Mouse (Mus musculus): ENCODE measurements at regions not wholly inside any gene's neighbourhood (a gene's known extent, or its start where the extent isn't known, plus 50 kb on each side); places are given as distances from the start of the nearest gene placed in this dataset.

DNA sequence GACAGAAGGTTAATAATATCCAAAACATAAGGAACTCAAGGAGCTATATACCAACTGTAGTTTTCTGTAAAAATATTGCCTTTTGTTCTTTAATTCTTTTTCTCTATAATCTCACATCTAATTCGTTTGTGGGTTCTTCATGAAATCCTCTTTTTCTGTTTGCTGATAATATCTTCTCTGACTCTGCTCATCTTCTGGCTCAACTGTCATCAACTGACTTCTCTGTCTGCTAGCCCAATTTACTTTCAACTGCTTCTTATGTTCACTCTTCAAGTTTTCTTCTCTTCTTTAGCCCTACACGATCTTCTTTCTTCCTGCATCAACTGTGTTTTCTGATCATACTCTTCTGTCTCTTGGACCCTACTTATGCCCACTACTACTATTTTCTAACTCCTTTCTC lies 453.6 kb upstream of the Nova1 start:
- no peaks in the 10 kb centered on the region for H3K36me3 ChIP-seq (ENCODE audit: insufficient read depth, low read length)
- no peak for ATAC-seq (ENCODE audit: low FRiP score, low TSS enrichment)
- H3K4me1 ChIP-seq (ENCODE audit: insufficient read depth, low read length) = no peaks in the 10 kb centered on the region
- H3K9ac ChIP-seq (replicated peaks; ENCODE audit: low read length) = no peak overlapping the region
- 87% methylated on average over 2 of the region's 2 CpGs for WGBS
- no peak overlapping the region for H3K4me3 ChIP-seq (ENCODE audit: low read length)
- no peak overlapping the region for H3K27ac ChIP-seq (ENCODE audit: low read length)
- H3K9me3 ChIP-seq (ENCODE audit: low read length) = no peaks in the 10 kb centered on the region
- H3K4me2 ChIP-seq (replicated peaks; ENCODE audit: low read depth, low read length) = no peak overlapping the region
- H3K27me3 ChIP-seq (ENCODE audit: insufficient read depth, low read length) = no peaks in the 10 kb centered on the region

- no peak overlapping the region for H3K4me2 ChIP-seq (replicated peaks; ENCODE audit: low read depth, low read length)
- no peak overlapping the region for H3K9ac ChIP-seq (replicated peaks; ENCODE audit: low read length)
- no peak for ATAC-seq (ENCODE audit: low FRiP score, low TSS enrichment)
- H3K9me3 ChIP-seq (ENCODE audit: low read length) = no peaks in the 10 kb centered on the region
- H3K27me3 ChIP-seq (ENCODE audit: insufficient read depth, low read length) = no peaks in the 10 kb centered on the region
- no peaks in the 10 kb centered on the region for H3K36me3 ChIP-seq (ENCODE audit: insufficient read depth, low read length)
- H3K27ac ChIP-seq (ENCODE audit: low read length) = no peak overlapping the region
- no peak overlapping the region for H3K4me3 ChIP-seq (ENCODE audit: low read length)
- H3K4me1 ChIP-seq (ENCODE audit: insufficient read depth, low read length) = no peaks in the 10 kb centered on the region
- WGBS = 38% methylated on average over 1 of the region's 1 CpGs
Observed at GRCm38 (mm10) chr12:47264118-47264517, 445.4 kb upstream of the Nova1 start.

- no peak overlapping the region for H3K27ac ChIP-seq (ENCODE audit: low read length)
- WGBS = 54% methylated on average over 1 of the region's 1 CpGs
- no peaks in the 10 kb centered on the region for H3K4me1 ChIP-seq (ENCODE audit: insufficient read depth, low read length)
- no peak overlapping the region for H3K4me3 ChIP-seq (ENCODE audit: low read length)
- H3K9ac ChIP-seq (replicated peaks; ENCODE audit: low read length) = no peak overlapping the region
- H3K36me3 ChIP-seq (ENCODE audit: insufficient read depth, low read length) = no peaks in the 10 kb centered on the region
- no peaks in the 10 kb centered on the region for H3K27me3 ChIP-seq (ENCODE audit: insufficient read depth, low read length)
- no peak for ATAC-seq (ENCODE audit: low FRiP score, low TSS enrichment)
- H3K9me3 ChIP-seq (ENCODE audit: low read length) = no peaks in the 10 kb centered on the region
- no peak overlapping the region for H3K4me2 ChIP-seq (replicated peaks; ENCODE audit: low read depth, low read length)
Observed at GRCm38 (mm10) chr12:47263408-47263807, 444.7 kb upstream of the Nova1 start.

DNA sequence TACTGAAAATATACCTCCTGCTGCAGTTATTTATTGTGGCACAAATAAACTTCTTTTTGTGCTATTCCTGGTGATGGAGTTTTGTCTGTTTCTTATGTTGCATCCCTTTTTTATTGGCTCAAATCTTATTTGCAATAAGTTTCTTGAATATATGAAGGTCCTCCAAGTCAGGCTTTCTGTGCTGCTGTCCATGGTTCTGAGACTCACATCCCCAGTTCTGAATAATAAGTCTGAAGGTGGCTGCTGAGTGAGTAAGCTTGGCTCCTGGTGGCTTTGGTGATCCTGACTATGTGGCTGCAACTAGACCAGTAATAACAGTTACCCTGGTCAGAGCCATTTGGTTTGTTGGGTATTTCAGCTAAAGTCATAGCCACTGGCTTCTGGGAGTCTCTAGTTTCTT lies 433.6 kb upstream of the Nova1 start:
- no peaks in the 10 kb centered on the region for H3K4me1 ChIP-seq (ENCODE audit: insufficient read depth, low read length)
- H3K4me2 ChIP-seq (replicated peaks; ENCODE audit: low read depth, low read length) = no peak overlapping the region
- H3K36me3 ChIP-seq (ENCODE audit: insufficient read depth, low read length) = no peaks in the 10 kb centered on the region
- no peak overlapping the region for H3K9ac ChIP-seq (replicated peaks; ENCODE audit: low read length)
- no peak overlapping the region for H3K27ac ChIP-seq (ENCODE audit: low read length)
- no peaks in the 10 kb centered on the region for H3K9me3 ChIP-seq (ENCODE audit: low read length)
- H3K27me3 ChIP-seq (ENCODE audit: insufficient read depth, low read length) = no peaks in the 10 kb centered on the region
- no peak overlapping the region for H3K4me3 ChIP-seq (ENCODE audit: low read length)
- no peak for ATAC-seq (ENCODE audit: low FRiP score, low TSS enrichment)

GRCm38 (mm10) chr12:47243623-47244514 lies 425.1 kb upstream of the Nova1 start:
- Histone ChIP-seq H3K27ac (ENCODE audit: low read length) (no peak overlapping the region), H3K27me3 (ENCODE audit: insufficient read depth, low read length) (no peaks in the 10 kb centered on the region), H3K4me2 (replicated peaks; ENCODE audit: low read depth, low read length) (no peak overlapping the region), H3K4me3 (ENCODE audit: low read length) (no peak overlapping the region), H3K9me3 (ENCODE audit: low read length) (no peaks in the 10 kb centered on the region), H3K9ac (replicated peaks; ENCODE audit: low read length) (no peak overlapping the region), H3K4me1 (ENCODE audit: insufficient read depth, low read length) (no peaks in the 10 kb centered on the region), H3K36me3 (ENCODE audit: insufficient read depth, low read length) (no peaks in the 10 kb centered on the region)
- 69% methylated on average over 3 of the region's 3 CpGs for WGBS
- no peak for ATAC-seq (ENCODE audit: low FRiP score, low TSS enrichment)

- Histone ChIP-seq H3K4me2 (replicated peaks; ENCODE audit: low read depth, low read length) (no peak overlapping the region), H3K9ac (replicated peaks; ENCODE audit: low read length) (no peak overlapping the region), H3K4me1 (ENCODE audit: insufficient read depth, low read length) (no peaks in the 10 kb centered on the region), H3K27ac (ENCODE audit: low read length) (no peak overlapping the region), H3K9me3 (ENCODE audit: low read length) (no peaks in the 10 kb centered on the region), H3K4me3 (ENCODE audit: low read length) (no peak overlapping the region), H3K36me3 (ENCODE audit: insufficient read depth, low read length) (no peaks in the 10 kb centered on the region), H3K27me3 (ENCODE audit: insufficient read depth, low read length) (no peaks in the 10 kb centered on the region)
- WGBS = 35% methylated on average over 4 of the region's 4 CpGs
- ATAC-seq (ENCODE audit: low FRiP score, low TSS enrichment) = no peak
Observed at GRCm38 (mm10) chr12:47220016-47220415, 401.3 kb upstream of the Nova1 start.

DNA sequence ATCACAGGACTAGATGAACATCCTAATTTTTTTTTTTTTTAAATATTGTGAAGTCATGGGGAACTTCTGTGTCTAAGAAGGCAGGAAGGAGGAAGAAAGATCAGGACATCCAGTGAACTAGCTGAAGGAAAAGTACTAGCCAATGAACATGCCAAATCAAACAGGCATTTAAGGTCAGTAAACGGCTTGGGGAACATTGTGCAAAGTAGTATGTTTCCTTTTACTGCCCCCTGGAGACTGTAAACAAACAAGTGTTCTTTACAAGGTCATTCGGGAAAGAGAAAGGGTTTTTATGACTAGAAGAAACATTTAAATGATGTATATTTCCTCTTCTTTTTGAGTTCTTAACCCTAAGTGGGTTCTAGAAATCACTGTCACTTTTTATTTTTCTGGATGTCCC lies 400.6 kb upstream of the Nova1 start:
- no peaks in the 10 kb centered on the region for H3K4me1 ChIP-seq (ENCODE audit: insufficient read depth, low read length)
- no peaks in the 10 kb centered on the region for H3K9me3 ChIP-seq (ENCODE audit: low read length)
- H3K4me2 ChIP-seq (replicated peaks; ENCODE audit: low read depth, low read length) = no peak overlapping the region
- no peak for ATAC-seq (ENCODE audit: low FRiP score, low TSS enrichment)
- no peak overlapping the region for H3K27ac ChIP-seq (ENCODE audit: low read length)
- H3K27me3 ChIP-seq (ENCODE audit: insufficient read depth, low read length) = no peaks in the 10 kb centered on the region
- no peak overlapping the region for H3K9ac ChIP-seq (replicated peaks; ENCODE audit: low read length)
- H3K4me3 ChIP-seq (ENCODE audit: low read length) = no peak overlapping the region
- H3K36me3 ChIP-seq (ENCODE audit: insufficient read depth, low read length) = no peaks in the 10 kb centered on the region
- WGBS = 23% methylated on average over 2 of the region's 2 CpGs

GRCm38 (mm10) chr12:47211417-47212104 lies 392.8 kb upstream of the Nova1 start:
- peak; percentile 82 for ATAC-seq (ENCODE audit: low FRiP score, low TSS enrichment)

DNA sequence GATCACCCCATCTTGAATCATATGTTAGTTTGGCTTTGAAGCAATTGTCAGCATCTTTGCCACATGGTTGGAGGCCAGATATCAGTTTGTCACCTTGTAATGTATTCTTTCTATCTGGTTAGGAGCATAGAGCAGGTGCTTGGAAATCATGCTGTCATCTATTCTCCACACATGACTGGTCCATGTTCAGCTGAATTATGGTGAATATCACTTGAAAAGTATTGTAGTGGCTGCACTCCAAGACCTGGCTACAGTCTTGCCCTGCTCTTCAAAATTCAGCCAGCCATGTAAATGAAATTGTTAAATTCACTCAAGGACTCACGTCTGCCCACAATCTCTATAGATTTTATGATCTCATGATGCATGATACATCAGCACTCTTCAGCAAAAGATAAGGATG lies 384.2 kb upstream of the Nova1 start:
- H3K9ac ChIP-seq (replicated peaks; ENCODE audit: low read length) = no peak overlapping the region
- no peaks in the 10 kb centered on the region for H3K4me1 ChIP-seq (ENCODE audit: insufficient read depth, low read length)
- WGBS = 53% methylated on average over 1 of the region's 1 CpGs
- H3K4me3 ChIP-seq (ENCODE audit: low read length) = no peak overlapping the region
- no peaks in the 10 kb centered on the region for H3K9me3 ChIP-seq (ENCODE audit: low read length)
- H3K27ac ChIP-seq (ENCODE audit: low read length) = no peak overlapping the region
- H3K36me3 ChIP-seq (ENCODE audit: insufficient read depth, low read length) = no peaks in the 10 kb centered on the region
- ATAC-seq (ENCODE audit: low FRiP score, low TSS enrichment) = no peak
- H3K4me2 ChIP-seq (replicated peaks; ENCODE audit: low read depth, low read length) = no peak overlapping the region
- no peaks in the 10 kb centered on the region for H3K27me3 ChIP-seq (ENCODE audit: insufficient read depth, low read length)

More at GRCm38 (mm10) chr12:47211417-47212104, 392.8 kb upstream of the Nova1 start:
- H3K4me3 ChIP-seq (ENCODE audit: low read length) = no peak overlapping the region
- 83% methylated on average over 4 of the region's 4 CpGs for WGBS
- no peaks in the 10 kb centered on the region for H3K27me3 ChIP-seq (ENCODE audit: insufficient read depth, low read length)
- H3K36me3 ChIP-seq (ENCODE audit: insufficient read depth, low read length) = no peaks in the 10 kb centered on the region
- H3K4me1 ChIP-seq (ENCODE audit: insufficient read depth, low read length) = no peaks in the 10 kb centered on the region
- H3K9ac ChIP-seq (replicated peaks; ENCODE audit: low read length) = no peak overlapping the region
- no peaks in the 10 kb centered on the region for H3K9me3 ChIP-seq (ENCODE audit: low read length)
- no peak overlapping the region; the same call in 1 of the 2 replicates for H3K27ac ChIP-seq (ENCODE audit: low read length)
- no peak overlapping the region for H3K4me2 ChIP-seq (replicated peaks; ENCODE audit: low read depth, low read length)

GRCm38 (mm10) chr12:47198609-47199008 lies 379.9 kb upstream of the Nova1 start:
- Histone ChIP-seq H3K9me3 (ENCODE audit: low read length) (no peaks in the 10 kb centered on the region), H3K27ac (ENCODE audit: low read length) (no peak overlapping the region), H3K4me1 (ENCODE audit: insufficient read depth, low read length) (no peaks in the 10 kb centered on the region), H3K36me3 (ENCODE audit: insufficient read depth, low read length) (no peaks in the 10 kb centered on the region), H3K9ac (replicated peaks; ENCODE audit: low read length) (no peak overlapping the region), H3K27me3 (ENCODE audit: insufficient read depth, low read length) (no peaks in the 10 kb centered on the region), H3K4me3 (ENCODE audit: low read length) (no peak overlapping the region), H3K4me2 (replicated peaks; ENCODE audit: low read depth, low read length) (no peak overlapping the region)
- 56% methylated on average over 6 of the region's 6 CpGs for WGBS
- ATAC-seq (ENCODE audit: low FRiP score, low TSS enrichment) = no peak
